Mouse (Mus musculus) gastrocnemius, postnatal 25 days (tissue): ENCODE measurements around the gene Ppp1r36. TPM values are rescaled to one million over a fixed set of nuclear protein-coding genes. Genes with fewer than 3 reads are reported as not detected.
A peak's percentile ranks its signal among the peaks of the same experiment; 100 is the strongest.
"Not testable (repeated sequence)": the region's sequence is repeated elsewhere in the genome, so short reads cannot be mapped to it uniquely, and the experiment has no call there.

Experiments
- DNase-seq: peaks from one replicate; pipeline ENCODE4 v3.0.0; 2022
- total RNA-seq, 2 experiments: library from RNA; stranded (reverse); gene quantifications; 1 replicate in 1 of 2; 2 replicates in 1 of 2; pipeline ENCODE4 v1.2.3; 2021

The Ppp1r36 gene
- total RNA-seq, 2 experiments from 2014 or later, result not detected

GRCm38 (mm10) chr12:76448127-76448526, 30.8 kb downstream of the Ppp1r36 start:
- DNase-seq, result no peak

GRCm38 (mm10) chr12:76452203-76452602, 34.9 kb downstream of the Ppp1r36 start:
- DNase-seq, result no peak

GRCm38 (mm10) chr12:76458445-76458844, 41.1 kb downstream of the Ppp1r36 start:
- DNase-seq, result not testable (repeated sequence)

- DNase-seq, result no peak
Observed at GRCm38 (mm10) chr12:76459032-76459431, 41.7 kb downstream of the Ppp1r36 start.

- DNase-seq, result no peak
Observed at GRCm38 (mm10) chr12:76463391-76463790, 46.1 kb downstream of the Ppp1r36 start.

DNA sequence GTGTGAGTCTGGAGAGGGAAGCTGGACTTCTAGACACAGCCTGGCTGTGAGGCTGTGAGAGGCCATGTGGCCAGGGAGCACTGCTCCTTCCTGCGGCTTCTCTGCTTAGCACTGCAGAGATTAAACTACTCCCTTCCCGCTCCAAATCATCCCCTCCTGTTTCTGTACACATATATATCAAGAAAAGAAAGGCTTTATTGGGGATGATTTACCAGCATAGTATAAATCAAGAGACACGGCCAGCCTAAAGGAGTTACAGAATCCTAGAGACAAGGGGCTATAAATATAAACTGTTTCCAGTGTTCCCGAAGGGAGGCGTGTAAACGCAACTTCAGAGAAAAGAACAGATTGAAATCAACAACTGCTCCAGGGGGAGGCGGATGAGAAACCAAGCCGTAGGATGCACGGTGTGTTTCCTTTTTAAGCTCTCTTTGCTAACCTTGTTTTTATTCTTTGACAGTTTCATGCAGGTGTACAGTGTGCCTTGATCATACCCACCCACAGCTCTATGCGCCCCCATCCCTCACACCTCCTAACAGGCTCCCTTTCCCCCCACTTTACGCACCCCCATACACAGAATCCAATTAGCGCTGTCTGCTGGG, 47.4 kb downstream of the Ppp1r36 start:
- no peak for DNase-seq

GRCm38 (mm10) chr12:76466651-76467050, 49.3 kb downstream of the Ppp1r36 start:
- peak; percentile 52 for DNase-seq

GRCm38 (mm10) chr12:76467256-76467655, 49.9 kb downstream of the Ppp1r36 start:
- DNase-seq, result no peak

DNA sequence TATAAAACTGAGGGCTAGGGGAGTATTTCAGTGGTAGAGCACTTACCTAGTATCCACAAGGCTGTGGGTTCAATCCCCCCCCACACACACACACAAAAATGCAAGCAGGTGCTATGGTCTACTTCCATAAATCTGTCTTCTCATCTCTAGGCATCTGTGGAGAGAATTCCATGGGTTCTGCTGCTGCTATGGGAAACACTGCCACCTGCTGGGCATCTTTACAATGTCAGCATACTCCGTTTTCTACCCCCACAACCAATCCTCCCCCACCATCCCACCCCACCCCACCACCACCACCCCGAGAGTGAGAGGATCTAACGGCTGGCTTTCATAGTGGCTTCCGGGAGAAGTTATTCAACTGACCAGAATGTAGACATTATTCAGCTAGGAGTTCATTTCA, 54.7 kb downstream of the Ppp1r36 start:
- DNase-seq, result no peak

GRCm38 (mm10) chr12:76473562-76474245, 56.4 kb downstream of the Ppp1r36 start:
- no peak for DNase-seq

DNA sequence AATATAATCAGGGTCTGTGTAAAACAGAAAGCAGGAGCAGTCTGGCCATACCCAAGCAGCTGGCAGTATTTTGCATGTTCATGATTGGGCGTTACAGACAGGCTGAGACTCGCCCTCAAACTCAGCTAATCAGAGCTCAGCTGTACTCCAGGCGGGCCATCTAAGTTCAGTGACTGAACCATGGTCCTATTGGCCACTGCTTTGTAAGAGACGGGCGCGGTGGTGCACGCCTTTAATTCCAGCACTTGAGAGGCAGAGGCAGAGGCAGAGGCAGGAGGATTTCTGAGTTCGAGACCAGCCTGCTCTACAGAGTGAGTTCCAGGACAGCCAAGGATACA, 56.9 kb downstream of the Ppp1r36 start:
- no peak for DNase-seq

DNA sequence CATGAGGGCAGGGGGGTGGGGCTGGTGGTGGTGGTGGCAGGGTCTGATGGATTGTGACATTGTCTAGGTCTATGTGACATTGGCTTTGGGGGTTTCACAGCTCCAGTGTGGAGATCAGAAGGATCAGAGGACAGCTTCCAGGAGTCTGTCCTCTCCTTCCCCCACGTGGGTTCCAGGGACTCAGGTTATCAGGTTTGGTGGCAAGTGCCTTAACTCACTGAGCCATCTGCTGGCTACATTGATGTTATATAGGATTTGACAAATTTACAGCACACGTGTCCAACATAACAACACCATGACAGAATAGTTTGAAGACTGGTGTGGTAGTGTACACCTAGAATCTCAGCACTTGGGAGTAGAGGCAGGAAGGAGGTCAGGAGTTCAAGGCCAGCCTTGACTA, 57.5 kb downstream of the Ppp1r36 start:
- no peak for DNase-seq

- no peak for DNase-seq
Observed at GRCm38 (mm10) chr12:76476146-76476545, 58.8 kb downstream of the Ppp1r36 start.

DNA sequence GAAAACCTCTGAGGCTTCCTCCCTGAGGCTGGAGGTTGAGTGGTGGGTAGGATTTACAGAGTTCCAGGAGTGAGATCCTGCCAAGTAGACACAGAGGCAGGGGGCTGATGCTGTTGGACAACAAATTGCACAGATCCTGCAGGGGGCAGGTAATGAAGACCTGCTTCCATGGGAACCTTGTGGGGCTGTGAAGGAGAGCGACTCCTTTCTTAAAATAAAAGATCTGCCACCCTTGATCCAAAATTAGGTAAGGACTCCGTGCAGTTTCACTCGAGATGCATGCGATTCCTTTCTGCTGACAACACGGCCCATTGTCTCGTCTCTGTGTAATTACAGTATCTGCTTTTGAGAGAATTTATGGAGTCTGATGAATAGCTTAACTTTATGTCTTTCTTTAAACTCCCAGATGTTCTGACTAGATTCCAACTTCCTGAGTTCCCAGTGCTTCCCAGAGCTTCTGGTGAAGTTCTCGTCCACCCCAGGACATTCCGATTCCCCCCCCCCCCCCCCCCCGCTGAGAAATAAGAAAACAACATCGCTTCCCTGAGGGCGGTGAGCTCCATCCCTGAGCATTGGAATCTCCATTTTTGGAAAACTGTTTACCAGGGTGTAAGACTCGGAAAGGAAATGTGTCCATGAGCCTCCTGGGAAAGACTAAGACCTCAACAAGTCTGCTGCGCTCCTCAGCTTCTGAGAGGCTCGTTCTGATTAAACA, 61.1 kb downstream of the Ppp1r36 start:
- no peak for DNase-seq

- DNase-seq, result no peak
Observed at GRCm38 (mm10) chr12:76479174-76479573, 61.8 kb downstream of the Ppp1r36 start.

DNA sequence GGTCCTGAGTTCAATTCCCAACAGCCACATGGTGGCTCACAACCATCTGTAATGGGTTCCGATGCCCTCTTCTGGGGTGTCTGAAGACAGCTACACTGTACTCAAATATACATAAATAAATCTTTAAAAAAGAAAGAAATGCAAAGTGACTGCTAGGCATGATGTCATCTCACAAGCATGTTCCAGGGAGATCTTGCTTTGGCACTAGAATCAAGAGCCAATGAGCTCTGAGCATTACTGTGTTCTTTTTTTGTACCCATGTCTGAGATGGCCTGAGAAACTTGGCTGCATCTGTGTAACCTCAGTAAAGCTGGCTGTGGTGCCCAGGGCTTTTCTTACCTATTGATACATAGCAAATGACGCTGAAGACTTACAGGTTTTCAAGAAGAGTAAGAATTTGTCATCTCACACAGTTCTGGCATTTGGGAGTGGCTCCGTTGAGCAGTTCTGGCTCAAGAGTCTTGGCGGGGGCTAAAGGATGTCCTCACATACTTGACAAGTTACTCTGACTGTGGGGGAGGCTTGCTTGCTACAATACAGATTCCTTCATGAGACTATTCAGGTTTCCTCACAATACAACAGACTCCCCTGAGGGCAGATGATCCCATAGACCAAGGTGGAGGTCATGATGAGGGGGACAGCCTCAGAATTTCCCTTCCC, 62.6 kb downstream of the Ppp1r36 start:
- DNase-seq, result no peak

DNA sequence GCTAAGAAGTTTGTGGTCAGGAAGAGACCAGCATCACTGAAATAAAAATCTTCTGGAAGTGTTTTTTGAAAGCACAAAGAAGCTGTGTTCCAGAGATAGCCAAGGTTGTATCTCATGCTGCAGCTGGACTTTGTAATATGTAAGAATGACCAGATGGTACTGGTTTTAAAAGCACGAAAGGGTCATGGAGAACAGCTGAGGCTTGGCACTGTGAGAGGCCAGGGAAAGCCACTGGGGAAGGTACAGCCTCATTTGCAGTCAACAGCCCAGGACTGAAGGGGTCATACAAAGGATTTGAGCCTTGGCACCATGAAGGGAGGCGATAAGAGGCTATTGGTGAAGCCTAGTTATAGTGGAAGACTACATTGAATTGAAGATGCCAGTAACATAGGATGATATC, 65.1 kb downstream of the Ppp1r36 start:
- no peak for DNase-seq

DNA sequence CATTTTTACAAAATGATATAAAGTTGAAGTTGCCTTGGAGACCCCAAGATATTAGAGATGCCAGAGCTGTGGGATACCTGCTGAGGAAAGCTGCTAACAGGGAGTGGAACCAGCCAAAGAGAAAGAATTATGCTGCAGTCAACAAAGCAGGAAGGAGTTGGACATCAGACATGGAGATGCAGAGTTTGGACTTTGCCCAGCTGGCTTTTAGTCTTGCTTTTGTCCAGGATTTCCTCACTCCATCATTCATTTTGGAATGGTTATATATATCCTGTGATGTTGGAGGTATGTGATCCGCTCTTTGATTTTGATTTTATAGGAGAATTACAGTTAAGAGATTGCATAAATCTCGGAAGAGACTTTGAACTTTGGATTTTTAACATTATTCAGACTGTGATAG, 65.6 kb downstream of the Ppp1r36 start:
- no peak for DNase-seq

DNA sequence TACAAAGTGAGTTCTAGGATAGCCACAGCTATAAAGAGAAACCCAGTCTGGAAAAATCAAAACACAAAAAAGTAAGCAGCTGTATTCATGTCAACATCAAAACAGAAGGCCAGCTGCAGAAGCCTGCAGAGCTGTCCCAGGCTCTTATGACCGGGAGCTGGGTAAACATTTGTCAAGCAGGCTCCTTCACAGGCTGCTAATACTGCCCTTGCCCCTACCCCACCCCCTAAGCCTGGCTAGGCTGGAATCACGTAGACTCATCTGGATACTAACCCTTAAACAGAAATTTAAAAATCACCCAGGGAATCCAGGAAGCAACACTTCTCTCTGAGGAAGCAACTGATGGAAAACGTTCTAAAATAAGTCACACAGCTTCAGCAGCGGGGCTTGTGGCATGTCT, 67.5 kb downstream of the Ppp1r36 start:
- DNase-seq, result no peak

- no peak for DNase-seq
Observed at GRCm38 (mm10) chr12:76485381-76485780, 68.0 kb downstream of the Ppp1r36 start.

- DNase-seq, result no peak
Observed at GRCm38 (mm10) chr12:76486943-76487342, 69.6 kb downstream of the Ppp1r36 start.
